Mouse (Mus musculus) yolk sac, embryonic 10.5 days (tissue): ENCODE results near the gene Bace2.

ENCODE experiments used
- DNase-seq: peaks from one replicate; pipeline ENCODE4 v3.0.0-alpha.2; 2017; ENCODE audit warnings: low spot score

Gene Bace2

GRCm38 (mm10) chr16:97467993-97468791, 111.7 kb downstream of the Bace2 start:
- no peak for DNase-seq

- DNase-seq = no peak
Measured at GRCm38 (mm10) chr16:97474671-97475070, 118.1 kb downstream of the Bace2 start.

- no peak for DNase-seq
Measured at GRCm38 (mm10) chr16:97475581-97475980, 119.0 kb downstream of the Bace2 start.

GRCm38 (mm10) chr16:97476524-97476923, 120.0 kb downstream of the Bace2 start:
- DNase-seq = no peak

- DNase-seq = no peak
Measured at GRCm38 (mm10) chr16:97478655-97479054, 122.1 kb downstream of the Bace2 start.

GRCm38 (mm10) chr16:97492369-97492768, 135.8 kb downstream of the Bace2 start:
- DNase-seq = no peak
